Mouse (Mus musculus) stomach, postnatal 0 days (tissue): Measurements from ENCODE around the gene Rgs16. TPM values are rescaled to one million over a fixed set of nuclear protein-coding genes. Genes with fewer than 3 reads are reported as not detected.
"Not testable (repeated sequence)": the region's sequence is repeated elsewhere in the genome, so short reads cannot be mapped to it uniquely, and the experiment has no call there.

Experiments
- ATAC-seq: fragments of 200-750 bp; cut with Nextera tagmentation; 2 replicates; pipeline ENCODE4 v1.8.0; 2017; ENCODE audit not compliant: low FRiP score, low TSS enrichment
- DNase-seq: peaks from one replicate; pipeline ENCODE4 v3.0.0-alpha.2; 2016; ENCODE audit warnings: low spot score
- H3K27ac ChIP-seq: fragments of 300-500 bp; sonication (generic); replicated peaks from 2 replicates; pipeline ENCODE4 v1.5.1; 2014; ENCODE audit warnings: mild to moderate bottlenecking, control low read depth
- H3K27me3 ChIP-seq: fragments of 300-500 bp; sonication (generic); 2 replicates; pipeline ENCODE4 v1.6.1; 2014; ENCODE audit warnings: low read length; ENCODE audit not compliant: control insufficient read depth, insufficient read depth
- H3K36me3 ChIP-seq: fragments of 300-500 bp; sonication (generic); 2 replicates; pipeline ENCODE4 v1.6.1; 2014; ENCODE audit warnings: low read length, mixed read lengths; ENCODE audit not compliant: control insufficient read depth, insufficient read depth
- H3K4me1 ChIP-seq: fragments of 300-500 bp; sonication (generic); replicated peaks from 2 replicates; pipeline ENCODE4 v1.6.1; 2014; ENCODE audit warnings: antibody characterized with exemption; ENCODE audit not compliant: control insufficient read depth, insufficient read depth
- H3K4me2 ChIP-seq: fragments of 300-500 bp; sonication (generic); replicated peaks from 2 replicates; pipeline ENCODE4 v1.6.1; 2014; ENCODE audit warnings: low read depth, mild to moderate bottlenecking, control low read depth, moderate library complexity
- H3K4me3 ChIP-seq: fragments of 300-500 bp; sonication (generic); 2 replicates; pipeline ENCODE4 v1.5.1; 2014; ENCODE audit warnings: low read depth, low read length, control low read depth
- H3K9ac ChIP-seq: fragments of 300-500 bp; sonication (generic); 2 replicates; pipeline ENCODE4 v1.6.1; 2014; ENCODE audit warnings: mild to moderate bottlenecking, low read length, control low read depth, mixed read lengths
- H3K9me3 ChIP-seq: fragments of 300-500 bp; sonication (generic); 2 replicates; pipeline ENCODE4 v1.6.1; 2016; ENCODE audit warnings: low read length; ENCODE audit not compliant: control insufficient read depth
- CTCF ChIP-seq: IDR thresholded peaks from 2 replicates; pipeline ENCODE4 v1.5.1; 2016; ENCODE audit warnings: antibody characterized with exemption, low read depth, mild to moderate bottlenecking, moderate library complexity
- EP300 ChIP-seq: optimal IDR thresholded peaks from 2 replicates; pipeline ENCODE3; 2016; ENCODE audit warnings: antibody characterized with exemption
- WGBS: fragments of 180-500 bp; shearing (Covaris S2); extraction: QIAGEN DNeasy Blood & Tissue Kit; methylation state at CpG from one replicate; pipeline ENCODE4 v1.1.7; 2014; 5-methylcytosine and 5-hydroxymethylcytosine counted together
- polyA plus RNA-seq: library from polyadenylated mRNA; unstranded; fragments of >200 nt; fragmentation: Nextera tagmentation; extraction: Ambion mirVana; gene quantifications from 2 replicates; pipeline ENCODE4 v1.2.1, GENCODE M21; 2015

Gene Rgs16
- polyA plus RNA-seq, 1 experiment from 2014 or later: 2.7 TPM

DNA sequence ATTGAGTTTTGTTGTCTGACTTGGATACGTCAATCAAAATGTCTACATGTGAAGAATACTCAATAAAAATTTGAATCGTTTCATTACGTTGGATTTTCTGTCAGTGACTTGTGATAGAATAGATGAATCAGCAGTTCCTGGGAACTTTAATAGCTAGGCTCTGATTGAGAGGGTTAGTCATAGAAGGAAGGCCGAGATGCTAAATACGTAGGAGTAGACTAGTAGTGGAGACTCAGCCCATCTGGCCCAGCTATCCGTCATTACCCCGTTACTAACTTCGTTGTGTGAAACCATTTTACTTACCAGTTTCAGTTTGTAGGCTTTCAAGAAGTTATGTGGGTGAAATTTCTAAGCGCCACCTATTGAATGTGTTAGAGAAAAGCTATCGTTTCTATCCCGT lies 24.0 kb downstream of the Rgs16 start:
- H3K4me1 ChIP-seq: no peaks in the 10 kb centered on the region
- DNase-seq: no peak
- H3K27ac ChIP-seq: no peak overlapping the region
- no peak overlapping the region for H3K9ac ChIP-seq
- no peaks in the 10 kb centered on the region for H3K9me3 ChIP-seq
- WGBS: 82% methylated on average over 11 of the region's 11 CpGs
- TF ChIP-seq CTCF (no peak), EP300 (no peak)
- no peaks in the 10 kb centered on the region for H3K36me3 ChIP-seq
- H3K4me2 ChIP-seq: no peak overlapping the region
- H3K27me3 ChIP-seq: no peaks in the 10 kb centered on the region
- ATAC-seq: no peak
- H3K4me3 ChIP-seq: no peak overlapping the region

DNA sequence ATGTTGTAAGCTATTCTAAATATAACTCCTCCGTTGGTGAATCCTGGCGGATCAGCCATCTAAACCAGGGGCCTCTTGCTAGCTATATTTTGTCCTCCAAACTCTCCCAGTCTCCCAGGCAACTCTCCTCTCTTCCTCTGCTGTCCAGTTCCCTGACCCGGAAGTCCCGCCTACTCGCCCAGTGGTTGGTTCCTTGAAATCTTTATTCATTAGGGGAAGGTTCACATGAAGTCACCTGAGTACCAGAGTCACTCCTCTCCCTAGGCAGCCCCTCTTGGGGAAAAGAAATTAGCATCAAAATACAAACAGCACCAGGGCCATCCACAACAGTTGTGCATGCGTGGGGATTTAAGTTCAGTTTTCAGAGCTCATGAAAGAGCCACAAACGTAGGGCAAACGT lies 26.1 kb downstream of the Rgs16 start:
- TF ChIP-seq EP300 (no peak), CTCF (no peak)
- no peaks in the 10 kb centered on the region for H3K27me3 ChIP-seq
- no peak overlapping the region for H3K4me2 ChIP-seq
- H3K4me3 ChIP-seq: no peak overlapping the region
- ATAC-seq: no peak
- no peak overlapping the region for H3K9ac ChIP-seq
- H3K36me3 ChIP-seq: no peaks in the 10 kb centered on the region
- DNase-seq: no peak
- no peaks in the 10 kb centered on the region for H3K4me1 ChIP-seq
- H3K9me3 ChIP-seq: no peaks in the 10 kb centered on the region
- H3K27ac ChIP-seq: no peak overlapping the region
- 49% methylated on average over 8 of the region's 8 CpGs for WGBS

DNA sequence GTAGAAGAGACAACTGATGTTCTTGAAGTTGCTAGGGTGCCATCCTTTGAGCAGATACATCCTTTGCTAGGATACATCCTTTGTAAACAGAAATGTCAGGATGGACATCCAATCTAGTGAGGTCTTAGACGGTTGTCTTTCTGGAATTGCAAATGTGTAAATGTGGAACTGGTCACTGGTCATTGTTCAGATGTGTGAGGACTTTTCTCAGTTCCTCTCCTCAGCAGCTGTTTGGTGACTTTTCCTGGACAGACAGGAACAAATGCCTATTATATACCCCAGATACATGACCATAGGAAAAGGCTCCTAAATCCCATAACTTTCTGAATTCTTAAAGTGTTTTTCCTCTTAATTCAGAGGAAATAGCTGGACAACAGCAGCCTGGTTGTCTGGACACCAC lies 27.1 kb downstream of the Rgs16 start:
- 74% methylated on average over 1 of the region's 1 CpGs for WGBS
- no peak for TF ChIP-seq EP300
- no peak for TF ChIP-seq CTCF
- Histone ChIP-seq H3K9me3 (no peaks in the 10 kb centered on the region), H3K27me3 (no peaks in the 10 kb centered on the region), H3K4me3 (no peak overlapping the region), H3K9ac (no peak overlapping the region), H3K36me3 (no peaks in the 10 kb centered on the region), H3K4me1 (no peaks in the 10 kb centered on the region), H3K27ac (no peak overlapping the region), H3K4me2 (no peak overlapping the region)
- DNase-seq: no peak
- ATAC-seq: no peak

DNA sequence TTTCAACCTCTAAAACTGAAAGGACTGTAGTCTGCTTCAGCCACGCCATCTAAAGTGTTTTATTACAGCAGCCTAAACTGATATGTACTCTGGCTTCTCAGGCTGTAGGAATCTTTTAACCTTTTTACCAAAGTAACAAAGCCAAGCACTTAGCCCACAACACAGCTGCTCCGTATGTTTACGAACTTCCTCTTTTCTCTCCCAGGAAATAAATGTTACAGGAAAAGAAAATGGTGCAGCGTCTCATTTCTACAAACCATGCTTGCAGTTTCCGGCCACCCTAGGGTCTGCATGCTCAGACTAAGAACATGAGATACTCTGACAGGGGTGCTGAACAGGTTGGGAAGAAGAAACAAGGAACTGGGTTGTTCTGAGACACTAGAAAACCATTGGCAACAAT lies 28.3 kb downstream of the Rgs16 start:
- Histone ChIP-seq H3K27ac (no peak overlapping the region), H3K4me2 (no peak overlapping the region), H3K9me3 (no peaks in the 10 kb centered on the region), H3K27me3 (no peaks in the 10 kb centered on the region), H3K36me3 (no peaks in the 10 kb centered on the region), H3K9ac (no peak overlapping the region), H3K4me1 (no peaks in the 10 kb centered on the region), H3K4me3 (no peak overlapping the region)
- ATAC-seq (no peak), DNase-seq (no peak)
- 64% methylated on average over 5 of the region's 5 CpGs for WGBS
- TF ChIP-seq EP300: no peak
- no peak for TF ChIP-seq CTCF

DNA sequence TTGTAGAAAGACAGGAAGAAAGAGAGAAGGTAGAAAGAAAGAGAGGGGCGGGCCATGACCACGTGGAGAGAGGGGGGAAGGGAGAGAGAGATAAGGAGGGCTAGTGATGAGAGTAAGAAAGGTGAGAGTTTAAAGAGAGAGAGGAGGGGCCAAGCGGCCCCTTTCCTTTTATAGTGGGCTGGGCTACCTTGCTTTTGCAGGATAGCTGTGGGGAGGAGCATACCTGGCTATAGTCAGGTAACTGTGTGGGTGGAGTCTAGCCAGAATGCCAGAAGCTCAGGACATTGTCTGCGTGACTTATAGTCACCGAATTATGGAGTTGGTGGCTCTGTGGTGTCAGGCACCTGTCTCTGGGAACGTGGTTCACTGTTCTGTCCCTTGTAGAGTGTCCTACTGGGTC lies 29.4 kb downstream of the Rgs16 start:
- H3K27ac ChIP-seq, H3K4me2 ChIP-seq, H3K9me3 ChIP-seq, DNase-seq, H3K36me3 ChIP-seq, H3K27me3 ChIP-seq, ATAC-seq, H3K4me1 ChIP-seq, H3K4me3 ChIP-seq, H3K9ac ChIP-seq: not testable (repeated sequence)
- WGBS: 53% methylated on average over 6 of the region's 6 CpGs

DNA sequence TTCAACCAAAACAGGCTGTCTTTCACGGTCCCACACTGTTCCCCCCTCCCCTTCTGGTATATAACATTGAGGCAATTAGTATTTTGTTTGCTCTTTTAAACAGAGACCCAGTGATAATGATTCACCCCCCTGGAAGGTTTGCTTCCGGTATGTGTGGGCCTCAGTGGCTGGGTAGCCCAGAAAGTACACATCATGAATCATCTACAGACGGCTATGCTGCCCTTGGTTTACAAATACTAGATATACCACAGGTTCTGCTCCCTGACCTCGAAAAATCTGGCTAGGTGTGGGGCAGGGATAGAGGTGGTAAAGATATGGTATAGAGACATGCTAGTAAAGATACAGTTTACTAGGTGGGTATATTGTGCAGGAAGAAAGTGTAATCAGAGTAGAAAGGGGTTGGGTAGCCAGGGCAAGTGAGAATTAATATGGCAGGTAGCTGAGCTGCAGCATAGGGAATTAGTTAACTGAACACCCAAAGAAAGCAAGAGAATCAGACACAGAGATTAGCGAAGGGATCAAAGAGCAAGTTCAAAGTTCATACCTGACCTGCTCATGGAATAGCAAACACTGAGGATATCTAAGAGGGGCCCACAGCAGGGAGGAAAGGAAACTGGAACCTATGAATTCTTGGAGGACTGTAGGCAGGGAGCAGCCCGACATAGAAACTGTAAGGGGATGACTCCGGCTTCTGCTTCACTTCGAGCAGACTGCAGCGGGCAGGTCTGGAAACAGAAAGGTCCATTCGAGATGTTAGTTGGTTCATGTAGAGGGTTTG lies 30.0 kb downstream of the Rgs16 start:
- peak; percentile 26 for DNase-seq
- Histone ChIP-seq H3K4me3 (no peak overlapping the region), H3K4me2 (no peak overlapping the region), H3K9me3 (no peaks in the 10 kb centered on the region), H3K9ac (no peak overlapping the region), H3K4me1 (no peaks in the 10 kb centered on the region), H3K36me3 (no peaks in the 10 kb centered on the region), H3K27ac (no peak overlapping the region), H3K27me3 (no peaks in the 10 kb centered on the region)
- peak; percentile 76 for ATAC-seq
- 51% methylated on average over 10 of the region's 10 CpGs for WGBS
- TF ChIP-seq EP300: no peak
- no peak for TF ChIP-seq CTCF
